Mouse (Mus musculus): ENCODE data around the gene Gm35549. TPM values are rescaled to one million over a fixed set of nuclear protein-coding genes. Genes with fewer than 3 reads are reported as not detected.

Gm35549 gene
- polyA plus RNA-seq, 1 experiment from 2014 or later = 0.32 TPM

DNA sequence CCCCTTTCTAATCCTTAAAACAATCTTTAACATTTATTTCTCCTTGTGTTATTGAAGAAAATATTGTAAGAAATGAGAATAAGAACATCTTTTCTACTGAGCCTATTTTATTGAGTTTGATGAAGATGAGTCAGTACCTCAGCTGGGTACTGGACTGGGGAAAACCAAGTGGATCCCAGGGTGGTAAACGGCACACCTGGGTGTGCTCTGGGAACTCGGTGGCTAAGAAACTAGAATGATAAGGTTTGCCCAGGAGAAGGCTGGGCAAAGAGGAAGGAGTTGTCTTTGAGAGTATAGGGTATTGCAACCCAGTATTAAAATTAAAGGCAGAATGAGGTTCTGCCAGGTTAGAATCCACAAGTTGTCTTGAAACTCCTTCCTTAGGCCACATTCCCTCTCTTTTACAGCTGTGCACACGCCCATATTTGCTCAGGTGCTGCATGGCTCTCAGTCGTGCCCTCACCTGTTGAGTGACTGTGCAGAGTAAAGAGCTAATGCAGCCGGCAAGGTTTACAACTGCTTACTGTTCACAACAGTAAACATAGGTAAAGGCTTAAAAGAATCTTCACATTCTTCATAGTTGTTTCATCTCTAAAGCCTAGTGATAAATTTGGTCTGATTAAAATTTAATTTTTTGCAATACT, 20.3 kb downstream of the Gm35549 start:
- Histone ChIP-seq H3K36me3 (ENCODE audit: control insufficient read depth, insufficient read depth, low read length) (no peaks in the 10 kb centered on the region), H3K4me3 (ENCODE audit: low read depth, low read length) (no peak overlapping the region), H3K9ac (ENCODE audit: low read length) (no peak overlapping the region), H3K27me3 (ENCODE audit: control insufficient read depth, insufficient read depth, low read length) (no peaks in the 10 kb centered on the region), H3K27ac (replicated peaks) (no peak overlapping the region), H3K9me3 (ENCODE audit: control insufficient read depth, low read length) (no peaks in the 10 kb centered on the region), H3K4me2 (replicated peaks; ENCODE audit: low read depth) (no peak overlapping the region), H3K4me1 (replicated peaks; ENCODE audit: control insufficient read depth, insufficient read depth) (no peaks in the 10 kb centered on the region)
- no peak for TF ChIP-seq CTCF (IDR thresholded peaks at IDR 0.05; ENCODE audit: low read depth)
- no peak for TF ChIP-seq EP300 (optimal IDR thresholded peaks at IDR 0.05)
- ATAC-seq (ENCODE audit: low FRiP score, low TSS enrichment) (peak; percentile 69; the same call in 1 of the 2 replicates), DNase-seq (ENCODE audit: low spot score) (peak; percentile 56)
- WGBS = 62% methylated on average over 5 of the region's 5 CpGs

DNA sequence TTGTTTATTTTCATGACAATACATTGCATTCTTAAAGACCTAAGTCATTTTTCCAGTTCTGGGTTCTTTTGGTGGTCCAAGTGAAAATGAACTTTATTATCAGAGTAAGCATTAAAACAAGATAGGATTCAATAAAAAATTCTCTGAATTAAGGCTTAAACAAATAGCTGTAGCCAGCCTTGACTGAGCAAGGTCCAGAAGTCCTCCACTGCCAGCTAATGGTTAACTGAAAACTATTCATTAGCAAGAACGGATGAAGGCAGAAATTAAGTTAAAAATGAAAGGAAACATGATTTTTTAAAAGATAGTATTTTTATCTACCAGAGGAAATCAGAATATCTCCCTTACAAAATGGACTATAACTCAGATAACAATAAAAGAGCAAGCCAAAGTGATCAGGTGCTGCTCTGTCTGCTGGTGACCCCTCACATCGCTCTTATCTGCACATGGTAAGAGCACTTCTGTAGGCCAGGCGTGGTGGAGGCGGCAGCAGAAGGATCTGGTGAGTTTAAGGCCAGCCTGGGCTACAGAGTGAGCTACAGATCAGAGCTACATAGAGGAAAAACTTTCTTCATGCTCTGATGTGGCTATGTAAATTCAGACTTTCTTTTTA, 28.5 kb downstream of the Gm35549 start:
- no peaks in the 10 kb centered on the region for H3K36me3 ChIP-seq (ENCODE audit: control insufficient read depth, insufficient read depth, low read length)
- ATAC-seq (ENCODE audit: low FRiP score, low TSS enrichment) (no peak), DNase-seq (ENCODE audit: low spot score) (no peak)
- H3K27me3 ChIP-seq (ENCODE audit: control insufficient read depth, insufficient read depth, low read length) = no peaks in the 10 kb centered on the region
- H3K9ac ChIP-seq (ENCODE audit: low read length) = no peak overlapping the region
- WGBS = 64% methylated on average over 4 of the region's 4 CpGs
- no peak overlapping the region for H3K4me3 ChIP-seq (ENCODE audit: low read depth, low read length)
- TF ChIP-seq EP300 (optimal IDR thresholded peaks at IDR 0.05) (no peak), CTCF (IDR thresholded peaks at IDR 0.05; ENCODE audit: low read depth) (no peak)
- no peak overlapping the region for H3K4me2 ChIP-seq (replicated peaks; ENCODE audit: low read depth)
- H3K9me3 ChIP-seq (ENCODE audit: control insufficient read depth, low read length) = no peaks in the 10 kb centered on the region
- no peak overlapping the region for H3K27ac ChIP-seq (replicated peaks)
- H3K4me1 ChIP-seq (replicated peaks; ENCODE audit: control insufficient read depth, insufficient read depth) = no peaks in the 10 kb centered on the region

DNA sequence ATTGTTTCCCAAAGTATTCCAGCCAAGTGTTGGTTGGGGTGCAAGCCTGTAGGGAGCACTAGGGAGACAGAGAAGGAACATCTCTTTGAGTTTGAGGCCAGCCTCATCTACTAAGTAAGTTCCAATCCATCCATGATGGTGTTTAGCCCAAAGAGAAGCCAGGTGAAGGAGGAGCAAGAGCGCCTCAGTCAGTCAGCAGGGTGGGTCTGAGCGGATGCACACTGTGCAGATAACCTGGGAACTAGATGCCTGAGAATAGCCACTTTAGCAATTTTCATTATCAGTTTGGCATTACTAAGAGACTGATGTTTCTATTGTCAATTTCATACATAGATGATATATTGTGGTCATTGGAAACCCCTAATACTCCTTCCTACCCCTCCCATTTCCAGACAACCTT, 29.1 kb downstream of the Gm35549 start:
- no peaks in the 10 kb centered on the region for H3K9me3 ChIP-seq (ENCODE audit: control insufficient read depth, low read length)
- H3K4me1 ChIP-seq (replicated peaks; ENCODE audit: control insufficient read depth, insufficient read depth) = no peaks in the 10 kb centered on the region
- ATAC-seq (ENCODE audit: low FRiP score, low TSS enrichment) (no peak), DNase-seq (ENCODE audit: low spot score) (no peak)
- no peaks in the 10 kb centered on the region for H3K27me3 ChIP-seq (ENCODE audit: control insufficient read depth, insufficient read depth, low read length)
- H3K36me3 ChIP-seq (ENCODE audit: control insufficient read depth, insufficient read depth, low read length) = no peaks in the 10 kb centered on the region
- H3K27ac ChIP-seq (replicated peaks) = no peak overlapping the region
- 96% methylated on average over 2 of the region's 2 CpGs for whole genome bisulfite sequencing
- no peak overlapping the region for H3K4me2 ChIP-seq (replicated peaks; ENCODE audit: low read depth)
- H3K9ac ChIP-seq (ENCODE audit: low read length) = no peak overlapping the region
- H3K4me3 ChIP-seq (ENCODE audit: low read depth, low read length) = no peak overlapping the region
- TF ChIP-seq EP300 (optimal IDR thresholded peaks at IDR 0.05) = no peak
- TF ChIP-seq CTCF (IDR thresholded peaks at IDR 0.05; ENCODE audit: low read depth) = no peak

DNA sequence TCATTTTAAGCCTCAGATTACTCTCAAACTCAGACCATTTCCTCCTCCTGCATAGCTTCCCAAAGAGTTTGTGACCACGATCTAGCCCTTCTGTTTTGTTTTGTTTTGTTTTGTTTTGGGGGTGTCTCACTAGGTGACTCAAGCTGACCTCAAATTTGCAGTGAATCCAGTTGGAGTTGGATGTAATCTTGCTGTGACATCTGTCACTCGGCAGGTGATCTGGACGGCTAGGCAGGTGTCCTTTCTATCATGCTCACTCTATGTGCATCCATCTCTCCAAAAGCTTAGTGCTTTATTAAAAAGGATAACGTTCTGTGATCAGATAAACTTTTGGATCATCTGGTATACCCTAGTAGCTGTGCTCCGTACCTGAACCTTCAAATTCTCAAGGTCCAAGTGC, 31.4 kb downstream of the Gm35549 start:
- ATAC-seq (ENCODE audit: low FRiP score, low TSS enrichment) = no peak
- Histone ChIP-seq H3K9me3 (ENCODE audit: control insufficient read depth, low read length) (no peaks in the 10 kb centered on the region), H3K9ac (ENCODE audit: low read length) (no peak overlapping the region), H3K27me3 (ENCODE audit: control insufficient read depth, insufficient read depth, low read length) (no peaks in the 10 kb centered on the region), H3K4me2 (replicated peaks; ENCODE audit: low read depth) (no peak overlapping the region), H3K4me3 (ENCODE audit: low read depth, low read length) (no peak overlapping the region), H3K36me3 (ENCODE audit: control insufficient read depth, insufficient read depth, low read length) (no peaks in the 10 kb centered on the region; the same call in 1 of the 2 replicates), H3K4me1 (replicated peaks; ENCODE audit: control insufficient read depth, insufficient read depth) (no peaks in the 10 kb centered on the region), H3K27ac (replicated peaks) (no peak overlapping the region)
- TF ChIP-seq CTCF (IDR thresholded peaks at IDR 0.05; ENCODE audit: low read depth) (no peak), EP300 (optimal IDR thresholded peaks at IDR 0.05) (no peak)
- WGBS = 81% methylated on average over 5 of the region's 5 CpGs
- DNase-seq (ENCODE audit: low spot score) = no peak

DNA sequence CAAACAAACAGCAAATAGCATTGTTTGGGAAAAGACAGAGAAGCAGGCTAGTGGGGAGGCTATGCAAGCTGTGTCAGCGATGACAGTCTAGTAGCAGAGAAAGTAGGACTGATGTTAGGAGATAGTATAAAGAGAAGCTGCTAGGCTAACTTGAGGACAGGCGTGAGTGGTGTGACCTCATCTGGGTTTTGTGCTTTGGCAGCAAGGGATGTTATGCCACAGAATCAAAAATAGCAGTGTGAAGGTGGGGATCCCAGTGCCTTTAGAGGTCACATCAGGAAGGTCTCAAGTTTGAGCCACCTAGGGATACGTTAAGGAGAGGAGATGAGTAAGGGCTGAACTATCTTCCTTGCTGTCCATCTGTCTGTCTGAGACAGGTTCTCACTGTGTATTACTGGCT, 33.6 kb downstream of the Gm35549 start:
- no peak overlapping the region for H3K4me2 ChIP-seq (replicated peaks; ENCODE audit: low read depth)
- no peak for TF ChIP-seq CTCF (IDR thresholded peaks at IDR 0.05; ENCODE audit: low read depth)
- no peak for TF ChIP-seq EP300 (optimal IDR thresholded peaks at IDR 0.05)
- H3K9ac ChIP-seq (ENCODE audit: low read length) = no peak overlapping the region
- no peak for DNase-seq (ENCODE audit: low spot score)
- no peaks in the 10 kb centered on the region for H3K4me1 ChIP-seq (replicated peaks; ENCODE audit: control insufficient read depth, insufficient read depth)
- H3K9me3 ChIP-seq (ENCODE audit: control insufficient read depth, low read length) = no peaks in the 10 kb centered on the region
- H3K27me3 ChIP-seq (ENCODE audit: control insufficient read depth, insufficient read depth, low read length) = no peaks in the 10 kb centered on the region
- H3K4me3 ChIP-seq (ENCODE audit: low read depth, low read length) = no peak overlapping the region
- no peak for ATAC-seq (ENCODE audit: low FRiP score, low TSS enrichment)
- H3K36me3 ChIP-seq (ENCODE audit: control insufficient read depth, insufficient read depth, low read length) = no peaks in the 10 kb centered on the region; the same call in 1 of the 2 replicates
- 82% methylated on average over 3 of the region's 3 CpGs for WGBS
- no peak overlapping the region for H3K27ac ChIP-seq (replicated peaks)

DNA sequence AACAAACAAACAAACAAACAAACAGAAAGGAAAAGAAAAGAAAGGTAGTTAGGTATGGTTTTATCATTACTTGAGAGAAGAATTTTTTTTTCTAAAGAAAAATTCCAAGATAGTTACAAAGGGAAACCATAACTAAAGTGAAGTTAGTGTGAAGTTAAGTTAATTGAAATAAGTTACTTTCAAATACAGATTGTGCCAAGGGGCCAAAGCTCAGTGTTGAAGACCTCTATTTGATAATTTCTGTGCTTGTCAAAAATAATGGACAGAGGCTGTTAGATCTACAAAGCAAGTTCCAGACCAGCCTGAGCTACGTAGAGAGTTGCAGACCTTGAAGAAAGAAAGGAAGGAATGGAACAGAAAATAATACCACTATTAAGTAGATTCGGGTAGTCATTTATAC, 36.6 kb downstream of the Gm35549 start:
- Histone ChIP-seq H3K4me2 (replicated peaks; ENCODE audit: low read depth) (no peak overlapping the region), H3K9me3 (ENCODE audit: control insufficient read depth, low read length) (no peaks in the 10 kb centered on the region), H3K9ac (ENCODE audit: low read length) (no peak overlapping the region), H3K27me3 (ENCODE audit: control insufficient read depth, insufficient read depth, low read length) (no peaks in the 10 kb centered on the region), H3K4me3 (ENCODE audit: low read depth, low read length) (no peak overlapping the region), H3K27ac (replicated peaks) (no peak overlapping the region), H3K4me1 (replicated peaks; ENCODE audit: control insufficient read depth, insufficient read depth) (no peaks in the 10 kb centered on the region), H3K36me3 (ENCODE audit: control insufficient read depth, insufficient read depth, low read length) (no peaks in the 10 kb centered on the region; the same call in 1 of the 2 replicates)
- no peak for DNase-seq (ENCODE audit: low spot score)
- WGBS = 97% methylated on average over 2 of the region's 2 CpGs
- no peak for TF ChIP-seq EP300 (optimal IDR thresholded peaks at IDR 0.05)
- TF ChIP-seq CTCF (IDR thresholded peaks at IDR 0.05; ENCODE audit: low read depth) = no peak
- no peak for ATAC-seq (ENCODE audit: low FRiP score, low TSS enrichment)

All from stomach, postnatal 0 days (tissue).